Mouse (Mus musculus): Measurements from ENCODE around the gene Mesp2. TPM values are rescaled to one million over a fixed set of nuclear protein-coding genes. Genes with fewer than 3 reads are reported as not detected.

The Mesp2 gene
- polyA plus RNA-seq (2016; fragmentation: Nextera tagmentation; extraction: Ambion mirVana) = 0.17 and 0.37 TPM in 2 replicates

DNA sequence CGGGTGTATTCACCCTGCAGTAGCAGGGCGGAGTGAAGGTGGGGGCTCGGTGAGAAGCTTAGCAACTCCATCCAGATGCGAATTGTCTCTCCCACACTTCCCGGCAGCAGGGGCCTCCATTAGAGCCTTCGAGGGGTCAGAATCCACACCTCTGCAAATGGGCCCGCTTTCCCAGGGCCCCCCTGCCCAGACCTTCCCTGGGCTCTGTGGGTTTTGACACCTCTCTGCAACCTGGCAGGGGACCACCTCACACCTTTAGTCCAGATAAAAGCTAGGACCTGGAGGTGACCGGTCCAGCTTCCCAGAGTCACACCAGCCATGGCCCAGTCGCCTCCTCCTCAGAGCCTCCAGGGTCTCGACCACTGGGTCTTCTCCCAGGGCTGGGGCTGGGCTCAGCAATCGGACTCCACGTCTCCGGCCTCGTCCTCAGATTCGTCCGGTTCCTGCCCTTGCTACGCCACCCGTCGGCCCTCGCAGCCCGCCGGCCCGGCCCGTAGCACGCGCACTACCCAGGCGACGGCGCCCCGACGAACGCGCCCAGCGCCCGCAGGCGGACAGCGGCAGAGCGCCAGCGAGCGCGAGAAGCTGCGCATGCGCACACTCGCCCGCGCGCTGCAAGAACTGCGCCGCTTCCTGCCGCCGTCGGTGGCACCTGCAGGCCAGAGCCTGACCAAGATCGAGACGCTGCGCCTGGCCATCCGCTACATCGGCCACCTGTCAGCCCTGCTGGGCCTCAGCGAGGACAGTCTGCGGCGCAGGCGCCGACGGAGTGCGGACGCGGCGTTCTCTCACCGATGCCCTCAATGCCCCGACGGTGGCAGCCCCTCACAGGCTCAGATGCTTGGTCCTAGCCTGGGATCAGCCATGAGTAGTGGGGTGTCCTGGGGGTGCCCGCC is at the start of gene Mesp2:
TSS of gene Mesp2 (plus strand) at position 117 of the 896 bp plus-strand sequence.
- peaks cover 7% of the 10 kb centered on the region for H3K4me1 ChIP-seq (replicated peaks)
- no peak within 1 kb of the TSS for H3K27ac ChIP-seq (ENCODE audit: poor library complexity, severe bottlenecking)
- peak within 1 kb of the TSS; percentile 68 for H3K4me2 ChIP-seq
- peaks cover 32% of the 10 kb centered on the region for H3K27me3 ChIP-seq (replicated peaks)
- 13% methylated on average over 71 of the region's 71 CpGs for WGBS
- H3K4me3 ChIP-seq = peak within 1 kb of the TSS; percentile 44
- peak; percentile 65 for ATAC-seq (ENCODE audit: insufficient number of reproducible peaks, low FRiP score)
- H3K36me3 ChIP-seq = no peaks in the 10 kb centered on the region
- no peaks in the 10 kb centered on the region for H3K9me3 ChIP-seq (replicated peaks)
- peak within 1 kb of the TSS; percentile 73 for H3K9ac ChIP-seq

- no peaks in the 10 kb centered on the region for H3K27me3 ChIP-seq (replicated peaks)
- H3K4me1 ChIP-seq (replicated peaks) = 0 out of 2 replicates have a peak, but pooled peaks cover 2% of the 10 kb centered on the region
- no peak overlapping the region for H3K27ac ChIP-seq (ENCODE audit: poor library complexity, severe bottlenecking)
- H3K9ac ChIP-seq = no peak overlapping the region
- H3K4me3 ChIP-seq = no peak overlapping the region
- ATAC-seq (ENCODE audit: insufficient number of reproducible peaks, low FRiP score) = no peak
- no peak overlapping the region for H3K4me2 ChIP-seq
- WGBS = 59% methylated on average over 5 of the region's 5 CpGs
- H3K9me3 ChIP-seq (replicated peaks) = no peaks in the 10 kb centered on the region
- no peaks in the 10 kb centered on the region for H3K36me3 ChIP-seq
Measured at GRCm38 (mm10) chr7:79761124-79761876, 49.2 kb upstream of the Mesp2 start.

DNA sequence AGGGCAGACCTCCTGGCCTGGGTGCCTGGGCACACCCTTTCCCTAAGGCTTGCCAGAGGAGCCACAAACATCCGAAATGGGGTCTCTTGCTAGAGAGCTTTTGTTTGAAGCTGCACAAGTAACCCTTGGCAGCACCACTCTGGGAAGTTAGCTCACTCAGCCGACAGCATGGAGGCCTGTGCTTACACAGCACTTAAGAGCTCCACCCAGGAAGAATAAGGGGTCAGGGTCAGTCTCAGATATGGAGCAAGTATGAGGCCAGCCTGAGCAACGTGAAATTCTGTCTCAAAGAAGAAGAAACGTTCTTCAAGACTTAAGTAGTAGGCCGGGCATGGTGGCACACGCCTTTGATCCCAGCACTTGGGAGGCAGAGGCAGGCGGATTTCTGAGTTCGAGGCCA is 48.4 kb upstream of the Mesp2 start:
- no peak overlapping the region for H3K4me2 ChIP-seq
- ATAC-seq (ENCODE audit: insufficient number of reproducible peaks, low FRiP score) = no peak
- WGBS = 70% methylated on average over 8 of the region's 8 CpGs

GRCm38 (mm10) chr7:79765991-79766390 is 44.5 kb upstream of the Mesp2 start:
- no peaks in the 10 kb centered on the region for H3K36me3 ChIP-seq
- 33% methylated on average over 1 of the region's 1 CpGs for WGBS

More for the DNA sequence above, 48.4 kb upstream of the Mesp2 start:
- Histone ChIP-seq H3K9me3 (replicated peaks) (no peaks in the 10 kb centered on the region), H3K36me3 (no peaks in the 10 kb centered on the region), H3K27me3 (replicated peaks) (no peaks in the 10 kb centered on the region), H3K9ac (no peak overlapping the region), H3K4me3 (no peak overlapping the region), H3K4me1 (replicated peaks) (0 out of 2 replicates have a peak, but pooled peaks cover 2% of the 10 kb centered on the region), H3K27ac (ENCODE audit: poor library complexity, severe bottlenecking) (no peak overlapping the region)

DNA sequence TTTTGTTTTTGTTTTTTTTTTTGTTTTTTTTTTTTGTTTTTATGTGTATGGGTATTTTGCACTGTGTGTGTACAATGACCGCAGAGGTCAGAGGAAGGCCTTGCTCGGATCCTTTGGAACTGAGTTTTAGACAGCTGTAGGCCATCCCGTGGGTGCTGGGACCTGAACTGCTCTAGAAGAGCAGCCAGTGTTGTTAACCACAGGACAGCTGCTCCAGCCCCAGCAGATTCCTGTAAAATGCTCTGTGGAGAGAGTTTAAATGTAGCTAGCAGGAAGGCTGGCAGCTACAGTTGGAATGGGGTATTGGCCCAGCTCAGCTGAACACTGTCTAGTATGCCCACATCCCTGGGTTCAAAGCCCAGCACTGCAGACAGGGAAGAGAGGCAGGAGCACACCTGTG is 40.9 kb upstream of the Mesp2 start:
- no peak overlapping the region for H3K9ac ChIP-seq
- no peak overlapping the region for H3K4me3 ChIP-seq
- 80% methylated on average over 3 of the region's 3 CpGs for WGBS
- peaks cover 29% of the 10 kb centered on the region for H3K4me1 ChIP-seq (replicated peaks)
- H3K9me3 ChIP-seq (replicated peaks) = no peaks in the 10 kb centered on the region
- ATAC-seq (ENCODE audit: insufficient number of reproducible peaks, low FRiP score) = no peak
- H3K4me2 ChIP-seq = no peak overlapping the region
- no peak overlapping the region for H3K27ac ChIP-seq (ENCODE audit: poor library complexity, severe bottlenecking)
- no peaks in the 10 kb centered on the region for H3K27me3 ChIP-seq (replicated peaks)
- no peaks in the 10 kb centered on the region for H3K36me3 ChIP-seq

More at GRCm38 (mm10) chr7:79765991-79766390, 44.5 kb upstream of the Mesp2 start:
- ATAC-seq (ENCODE audit: insufficient number of reproducible peaks, low FRiP score) = no peak
- peaks cover 8% of the 10 kb centered on the region; the same call in 1 of the 2 replicates for H3K4me1 ChIP-seq (replicated peaks)
- H3K9me3 ChIP-seq (replicated peaks) = no peaks in the 10 kb centered on the region
- no peak overlapping the region for H3K27ac ChIP-seq (ENCODE audit: poor library complexity, severe bottlenecking)
- H3K9ac ChIP-seq = no peak overlapping the region
- H3K4me3 ChIP-seq = no peak overlapping the region
- H3K4me2 ChIP-seq = no peak overlapping the region
- no peaks in the 10 kb centered on the region for H3K27me3 ChIP-seq (replicated peaks)

- Histone ChIP-seq H3K4me1 (replicated peaks) (peaks cover 29% of the 10 kb centered on the region), H3K9me3 (replicated peaks) (no peaks in the 10 kb centered on the region), H3K36me3 (no peaks in the 10 kb centered on the region), H3K27ac (ENCODE audit: poor library complexity, severe bottlenecking) (peak overlapping the region; percentile 74), H3K4me2 (peak overlapping the region; percentile 6), H3K4me3 (no peak overlapping the region), H3K9ac (no peak overlapping the region), H3K27me3 (replicated peaks) (no peaks in the 10 kb centered on the region)
- peak; percentile 69 for ATAC-seq (ENCODE audit: insufficient number of reproducible peaks, low FRiP score)
- 32% methylated on average over 15 of the region's 15 CpGs for WGBS
Measured at GRCm38 (mm10) chr7:79771561-79772512, 38.7 kb upstream of the Mesp2 start.

GRCm38 (mm10) chr7:79780647-79781626 is 29.6 kb upstream of the Mesp2 start:
- H3K27ac ChIP-seq (ENCODE audit: poor library complexity, severe bottlenecking) = no peak overlapping the region
- H3K27me3 ChIP-seq (replicated peaks) = no peaks in the 10 kb centered on the region
- peaks cover 8% of the 10 kb centered on the region for H3K4me1 ChIP-seq (replicated peaks)
- peak overlapping the region; percentile 53; the same call in 1 of the 2 replicates for H3K9ac ChIP-seq
- WGBS = 21% methylated on average over 16 of the region's 16 CpGs
- ATAC-seq (ENCODE audit: insufficient number of reproducible peaks, low FRiP score) = peak; percentile 49; the same call in 1 of the 2 replicates
- H3K9me3 ChIP-seq (replicated peaks) = no peaks in the 10 kb centered on the region
- peak overlapping the region; percentile 31 for H3K4me3 ChIP-seq
- H3K36me3 ChIP-seq = no peaks in the 10 kb centered on the region
- peak overlapping the region; percentile 64 for H3K4me2 ChIP-seq

- H3K27me3 ChIP-seq (replicated peaks) = peaks cover 5% of the 10 kb centered on the region; the same call in 1 of the 2 replicates
- peaks cover 10% of the 10 kb centered on the region for H3K4me1 ChIP-seq (replicated peaks)
- no peaks in the 10 kb centered on the region for H3K9me3 ChIP-seq (replicated peaks)
- no peak overlapping the region for H3K9ac ChIP-seq
- no peaks in the 10 kb centered on the region for H3K36me3 ChIP-seq
- WGBS = 72% methylated on average over 11 of the region's 11 CpGs
- ATAC-seq (ENCODE audit: insufficient number of reproducible peaks, low FRiP score) = no peak
- H3K4me3 ChIP-seq = no peak overlapping the region
- no peak overlapping the region for H3K4me2 ChIP-seq
- H3K27ac ChIP-seq (ENCODE audit: poor library complexity, severe bottlenecking) = no peak overlapping the region
Measured at GRCm38 (mm10) chr7:79781826-79782515, 28.6 kb upstream of the Mesp2 start.

DNA sequence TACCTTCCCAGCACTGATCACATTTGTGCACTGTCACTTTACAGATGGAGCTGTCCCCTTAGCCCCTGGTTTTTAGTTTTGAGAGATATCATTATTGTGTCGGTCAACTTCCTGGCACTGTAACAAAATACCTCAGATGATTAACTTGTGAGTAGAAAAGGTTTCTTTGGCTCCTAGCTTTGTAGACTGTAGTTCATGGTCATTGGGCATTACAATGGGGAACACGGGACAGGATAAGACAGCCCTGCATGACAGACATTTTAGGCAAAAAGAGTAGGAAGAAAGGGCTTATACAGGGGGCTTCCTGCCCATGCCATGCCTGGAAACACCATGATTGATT is 28.0 kb upstream of the Mesp2 start:
- peaks cover 10% of the 10 kb centered on the region for H3K4me1 ChIP-seq (replicated peaks)
- no peak for ATAC-seq (ENCODE audit: insufficient number of reproducible peaks, low FRiP score)
- peaks cover 6% of the 10 kb centered on the region; the same call in 1 of the 2 replicates for H3K27me3 ChIP-seq (replicated peaks)
- H3K9me3 ChIP-seq (replicated peaks) = no peaks in the 10 kb centered on the region
- no peaks in the 10 kb centered on the region for H3K36me3 ChIP-seq
- no peak overlapping the region for H3K4me3 ChIP-seq
- H3K9ac ChIP-seq = no peak overlapping the region
- 74% methylated on average over 2 of the region's 2 CpGs for WGBS
- H3K4me2 ChIP-seq = no peak overlapping the region
- H3K27ac ChIP-seq (ENCODE audit: poor library complexity, severe bottlenecking) = no peak overlapping the region
